Mouse (Mus musculus): Measurements from ENCODE around the gene Mgat5. TPM values are rescaled to one million over a fixed set of nuclear protein-coding genes. Genes with fewer than 3 reads are reported as not detected.

Gene Mgat5
- polyA plus RNA-seq, 1 experiment from 2014 or later, result 7.2 TPM

- no peak overlapping the region for H3K4me3 ChIP-seq (ENCODE audit: low read depth, low read length)
- H3K4me1 ChIP-seq (ENCODE audit: control insufficient read depth, insufficient read depth, low read length), result 0 out of 2 replicates have a peak, but pooled peaks cover 2% of the 10 kb centered on the region
- H3K36me3 ChIP-seq (ENCODE audit: control insufficient read depth, insufficient read depth, low read length), result no peaks in the 10 kb centered on the region
- no peak overlapping the region for H3K27ac ChIP-seq (ENCODE audit: low read depth, low read length)
- no peaks in the 10 kb centered on the region for H3K9me3 ChIP-seq (ENCODE audit: control insufficient read depth, low read length)
- no peak overlapping the region for H3K4me2 ChIP-seq (ENCODE audit: low read depth)
- ATAC-seq (ENCODE audit: insufficient read depth, low FRiP score, low TSS enrichment) (no peak), DNase-seq (ENCODE audit: low spot score) (no peak)
- no peak overlapping the region for H3K9ac ChIP-seq (ENCODE audit: low read length)
- 83% methylated on average over 9 of the region's 9 CpGs for WGBS
- no peaks in the 10 kb centered on the region for H3K27me3 ChIP-seq (ENCODE audit: control insufficient read depth, insufficient read depth, low read length)
Measured at GRCm38 (mm10) chr1:127439452-127439891, 234.7 kb downstream of the Mgat5 start.

GRCm38 (mm10) chr1:127441007-127441406 lies 236.2 kb downstream of the Mgat5 start:
- DNase-seq (ENCODE audit: low spot score), result no peak
- WGBS, result 58% methylated on average over 1 of the region's 1 CpGs
- ATAC-seq (ENCODE audit: insufficient read depth, low FRiP score, low TSS enrichment), result no peak
- Histone ChIP-seq H3K4me2 (ENCODE audit: low read depth) (no peak overlapping the region), H3K36me3 (ENCODE audit: control insufficient read depth, insufficient read depth, low read length) (no peaks in the 10 kb centered on the region), H3K27ac (ENCODE audit: low read depth, low read length) (no peak overlapping the region), H3K4me1 (ENCODE audit: control insufficient read depth, insufficient read depth, low read length) (0 out of 2 replicates have a peak, but pooled peaks cover 2% of the 10 kb centered on the region), H3K4me3 (ENCODE audit: low read depth, low read length) (no peak overlapping the region), H3K9me3 (ENCODE audit: control insufficient read depth, low read length) (no peaks in the 10 kb centered on the region), H3K27me3 (ENCODE audit: control insufficient read depth, insufficient read depth, low read length) (no peaks in the 10 kb centered on the region), H3K9ac (ENCODE audit: low read length) (no peak overlapping the region)

GRCm38 (mm10) chr1:127441736-127442135 lies 236.9 kb downstream of the Mgat5 start:
- 45% methylated on average over 3 of the region's 3 CpGs for WGBS
- H3K27ac ChIP-seq (ENCODE audit: low read depth, low read length), result no peak overlapping the region

GRCm38 (mm10) chr1:127442880-127443877 lies 238.4 kb downstream of the Mgat5 start:
- Histone ChIP-seq H3K4me3 (ENCODE audit: low read depth, low read length) (no peak overlapping the region), H3K9ac (ENCODE audit: low read length) (no peak overlapping the region), H3K27me3 (ENCODE audit: control insufficient read depth, insufficient read depth, low read length) (no peaks in the 10 kb centered on the region), H3K4me1 (ENCODE audit: control insufficient read depth, insufficient read depth, low read length) (0 out of 2 replicates have a peak, but pooled peaks cover 2% of the 10 kb centered on the region), H3K9me3 (ENCODE audit: control insufficient read depth, low read length) (no peaks in the 10 kb centered on the region), H3K27ac (ENCODE audit: low read depth, low read length) (no peak overlapping the region), H3K36me3 (ENCODE audit: control insufficient read depth, insufficient read depth, low read length) (no peaks in the 10 kb centered on the region), H3K4me2 (ENCODE audit: low read depth) (no peak overlapping the region)
- ATAC-seq (ENCODE audit: insufficient read depth, low FRiP score, low TSS enrichment) (no peak), DNase-seq (ENCODE audit: low spot score) (no peak)
- 27% methylated on average over 14 of the region's 14 CpGs for WGBS

More at GRCm38 (mm10) chr1:127441736-127442135, 236.9 kb downstream of the Mgat5 start:
- Histone ChIP-seq H3K4me2 (ENCODE audit: low read depth) (no peak overlapping the region), H3K36me3 (ENCODE audit: control insufficient read depth, insufficient read depth, low read length) (no peaks in the 10 kb centered on the region), H3K4me1 (ENCODE audit: control insufficient read depth, insufficient read depth, low read length) (0 out of 2 replicates have a peak, but pooled peaks cover 2% of the 10 kb centered on the region), H3K27me3 (ENCODE audit: control insufficient read depth, insufficient read depth, low read length) (no peaks in the 10 kb centered on the region), H3K4me3 (ENCODE audit: low read depth, low read length) (no peak overlapping the region), H3K9ac (ENCODE audit: low read length) (no peak overlapping the region), H3K9me3 (ENCODE audit: control insufficient read depth, low read length) (no peaks in the 10 kb centered on the region)
- no peak for ATAC-seq (ENCODE audit: insufficient read depth, low FRiP score, low TSS enrichment)
- DNase-seq (ENCODE audit: low spot score), result no peak

GRCm38 (mm10) chr1:127444836-127445485 lies 240.1 kb downstream of the Mgat5 start:
- no peak overlapping the region for H3K27ac ChIP-seq (ENCODE audit: low read depth, low read length)
- no peak overlapping the region for H3K9ac ChIP-seq (ENCODE audit: low read length)
- H3K4me2 ChIP-seq (ENCODE audit: low read depth), result no peak overlapping the region
- H3K36me3 ChIP-seq (ENCODE audit: control insufficient read depth, insufficient read depth, low read length), result 0 out of 2 replicates have a peak, but pooled peaks cover 2% of the 10 kb centered on the region
- 43% methylated on average over 5 of the region's 5 CpGs for WGBS
- H3K4me3 ChIP-seq (ENCODE audit: low read depth, low read length), result no peak overlapping the region
- H3K4me1 ChIP-seq (ENCODE audit: control insufficient read depth, insufficient read depth, low read length), result 0 out of 2 replicates have a peak, but pooled peaks cover 2% of the 10 kb centered on the region
- no peaks in the 10 kb centered on the region for H3K27me3 ChIP-seq (ENCODE audit: control insufficient read depth, insufficient read depth, low read length)
- no peaks in the 10 kb centered on the region for H3K9me3 ChIP-seq (ENCODE audit: control insufficient read depth, low read length)
- no peak for ATAC-seq (ENCODE audit: insufficient read depth, low FRiP score, low TSS enrichment)
- no peak for DNase-seq (ENCODE audit: low spot score)

GRCm38 (mm10) chr1:127453397-127453796 lies 248.6 kb downstream of the Mgat5 start:
- Histone ChIP-seq H3K36me3 (ENCODE audit: control insufficient read depth, insufficient read depth, low read length) (0 out of 2 replicates have a peak, but pooled peaks cover 2% of the 10 kb centered on the region), H3K4me2 (ENCODE audit: low read depth) (no peak overlapping the region), H3K4me3 (ENCODE audit: low read depth, low read length) (no peak overlapping the region), H3K27ac (ENCODE audit: low read depth, low read length) (no peak overlapping the region), H3K9ac (ENCODE audit: low read length) (no peak overlapping the region), H3K27me3 (ENCODE audit: control insufficient read depth, insufficient read depth, low read length) (no peaks in the 10 kb centered on the region), H3K4me1 (ENCODE audit: control insufficient read depth, insufficient read depth, low read length) (peaks cover 3% of the 10 kb centered on the region; the same call in 1 of the 2 replicates), H3K9me3 (ENCODE audit: control insufficient read depth, low read length) (no peaks in the 10 kb centered on the region)
- no peak for ATAC-seq (ENCODE audit: insufficient read depth, low FRiP score, low TSS enrichment)
- 92% methylated on average over 6 of the region's 6 CpGs for WGBS
- DNase-seq (ENCODE audit: low spot score), result no peak

- Histone ChIP-seq H3K4me1 (ENCODE audit: control insufficient read depth, insufficient read depth, low read length) (peaks cover 7% of the 10 kb centered on the region), H3K4me2 (ENCODE audit: low read depth) (no peak overlapping the region), H3K36me3 (ENCODE audit: control insufficient read depth, insufficient read depth, low read length) (no peaks in the 10 kb centered on the region), H3K9me3 (ENCODE audit: control insufficient read depth, low read length) (no peaks in the 10 kb centered on the region), H3K4me3 (ENCODE audit: low read depth, low read length) (no peak overlapping the region), H3K27me3 (ENCODE audit: control insufficient read depth, insufficient read depth, low read length) (no peaks in the 10 kb centered on the region), H3K9ac (ENCODE audit: low read length) (peak overlapping the region; percentile 48), H3K27ac (ENCODE audit: low read depth, low read length) (no peak overlapping the region)
- whole genome bisulfite sequencing, result 11% methylated on average over 6 of the region's 6 CpGs
- DNase-seq (ENCODE audit: low spot score) (peak; percentile 77), ATAC-seq (ENCODE audit: insufficient read depth, low FRiP score, low TSS enrichment) (peak; percentile 75)
Measured at GRCm38 (mm10) chr1:127459015-127459451, 254.2 kb downstream of the Mgat5 start.

- H3K27ac ChIP-seq (ENCODE audit: low read depth, low read length), result no peak overlapping the region
- H3K27me3 ChIP-seq (ENCODE audit: control insufficient read depth, insufficient read depth, low read length), result no peaks in the 10 kb centered on the region
- H3K4me1 ChIP-seq (ENCODE audit: control insufficient read depth, insufficient read depth, low read length), result peaks cover 7% of the 10 kb centered on the region
- DNase-seq (ENCODE audit: low spot score) (no peak), ATAC-seq (ENCODE audit: insufficient read depth, low FRiP score, low TSS enrichment) (no peak)
- H3K9me3 ChIP-seq (ENCODE audit: control insufficient read depth, low read length), result no peaks in the 10 kb centered on the region
- no peak overlapping the region for H3K9ac ChIP-seq (ENCODE audit: low read length)
- H3K4me2 ChIP-seq (ENCODE audit: low read depth), result no peak overlapping the region
- H3K4me3 ChIP-seq (ENCODE audit: low read depth, low read length), result no peak overlapping the region
- H3K36me3 ChIP-seq (ENCODE audit: control insufficient read depth, insufficient read depth, low read length), result no peaks in the 10 kb centered on the region
- WGBS, result 47% methylated on average over 7 of the region's 7 CpGs
Measured at GRCm38 (mm10) chr1:127459576-127459975, 254.8 kb downstream of the Mgat5 start.
